Comparison of ENCODE assay signal across 17 mouse cellular contexts in genomic region chr13:78183986-78184385, GRCm38 (mm10). TPM values are rescaled to one million over a fixed set of nuclear protein-coding genes. Genes with fewer than 3 reads are reported as not detected.
DNase-seq lines count a peak whose midpoint lies in the region; ATAC-seq and TF ChIP-seq lines count a peak whose summit lies in the region.
"Had no signal": no experiment of that assay in that cellular context is flagged by ENCODE, and none has a peak within 500 bp of the region (broad histone marks: within the 10 kb centered on the region; RNA-seq: fewer than 3 reads in every experiment).

No protein-coding gene starts in this region.

- no peaks in the 10 kb centered on the region for H3K9me3 ChIP-seq in forebrain, embryonic 15.5 days
- no peaks in the 10 kb centered on the region for H3K9me3 ChIP-seq in midbrain, embryonic 11.5 days (ENCODE audit: control insufficient read depth, low read length)
- no peaks in the 10 kb centered on the region for H3K9me3 ChIP-seq in neural tube, embryonic 15.5 days (replicated peaks)
- H3K9me3 ChIP-seq: embryonic facial prominence, embryonic 13.5 days; limb, embryonic 12.5 days had no signal

- WGBS in forebrain, embryonic 15.5 days, result 7% methylated on average over 5 of the region's 5 CpGs
- WGBS in midbrain, embryonic 11.5 days, result 5% methylated on average over 5 of the region's 5 CpGs
- 31% methylated on average over 5 of the region's 5 CpGs for WGBS in neural tube, embryonic 15.5 days
- WGBS in thymus, adult 2 months, result 12% methylated on average over 5 of the region's 5 CpGs

- peak; percentile 41 for DNase-seq in left cerebral cortex, postnatal 4 days
- no peak for DNase-seq in left cerebral cortex, adult 9 months (ENCODE audit: low spot score in 2 of 2)
- DNase-seq in midbrain, embryonic 11.5 days (ENCODE audit: low spot score, missing footprints), result peak; percentile 95
- DNase-seq in thymus, adult 2 months, result no peak
- DNase-seq in frontal cortex, postnatal 25 days (ENCODE audit: low spot score in 2 of 2), result no peak
- no peak for DNase-seq in cerebellum, postnatal 36 days
- DNase-seq: B cell, adult 2 months; heart, adult 11 months; heart, postnatal 10 days; kidney, adult 2 months; lung, adult 2 months; thymus, adult 18-20 months had no signal

- peak overlapping the region; percentile 5; the same call in 1 of the 2 replicates for H3K4me3 ChIP-seq in forebrain, embryonic 15.5 days
- peak overlapping the region; percentile 6; the same call in 1 of the 2 replicates for H3K4me3 ChIP-seq in midbrain, embryonic 11.5 days (ENCODE audit: low read depth, low read length)
- H3K4me3 ChIP-seq in neural tube, embryonic 15.5 days (replicated peaks), result no peak overlapping the region
- no peak overlapping the region for H3K4me3 ChIP-seq in thymus, adult 2 months (ENCODE audit: control insufficient read depth, insufficient read depth, low read length)
- H3K4me3 ChIP-seq: embryonic facial prominence, embryonic 13.5 days; limb, embryonic 12.5 days had no signal

- peak; percentile 51 for ATAC-seq in forebrain, embryonic 15.5 days (replicated peaks)
- peak; percentile 75 for ATAC-seq in midbrain, embryonic 11.5 days (ENCODE audit: low FRiP score)
- ATAC-seq in neural tube, embryonic 15.5 days (ENCODE audit: low FRiP score), result peak; percentile 49; the same call in 1 of the 2 replicates

- TF ChIP-seq POLR2A in thymus, adult 2 months (IDR thresholded peaks at IDR 0.05; ENCODE audit: control insufficient read depth, extremely low read depth, insufficient read depth, low read length, poor library complexity), result no peak

- peak overlapping the region; percentile 69 for H3K4me2 ChIP-seq in forebrain, embryonic 15.5 days (replicated peaks)
- peak overlapping the region; percentile 64 for H3K4me2 ChIP-seq in midbrain, embryonic 11.5 days
- H3K4me2 ChIP-seq in neural tube, embryonic 15.5 days, result no peak overlapping the region
- H3K4me2 ChIP-seq: limb, embryonic 12.5 days had no signal

- peak overlapping the region; percentile 96 for H3K27ac ChIP-seq in forebrain, embryonic 15.5 days (replicated peaks)
- peak overlapping the region; percentile 86 for H3K27ac ChIP-seq in midbrain, embryonic 11.5 days (ENCODE audit: low read depth, low read length)
- peak overlapping the region; percentile 39; the same call in 1 of the 2 replicates for H3K27ac ChIP-seq in neural tube, embryonic 15.5 days (replicated peaks)
- no peak overlapping the region for H3K27ac ChIP-seq in thymus, adult 2 months (ENCODE audit: control insufficient read depth, insufficient read depth, low read length)
- H3K27ac ChIP-seq: embryonic facial prominence, embryonic 13.5 days; limb, embryonic 12.5 days had no signal

- peaks cover 13% of the 10 kb centered on the region; the same call in 1 of the 2 replicates for H3K27me3 ChIP-seq in forebrain, embryonic 15.5 days
- peaks cover 37% of the 10 kb centered on the region for H3K27me3 ChIP-seq in midbrain, embryonic 11.5 days (ENCODE audit: control insufficient read depth, insufficient read depth, low read length)
- H3K27me3 ChIP-seq in neural tube, embryonic 15.5 days (replicated peaks), result no peaks in the 10 kb centered on the region
- peaks cover 10% of the 10 kb centered on the region for H3K27me3 ChIP-seq in thymus, adult 2 months (ENCODE audit: control insufficient read depth, insufficient read depth, low read length)

- intact Hi-C loops in left cerebral cortex, postnatal 4 days (cut with DNase I), result no loop called here

- no peaks in the 10 kb centered on the region for H3K36me3 ChIP-seq in forebrain, embryonic 15.5 days
- peaks cover 3% of the 10 kb centered on the region; the same call in 1 of the 2 replicates for H3K36me3 ChIP-seq in midbrain, embryonic 11.5 days (ENCODE audit: control insufficient read depth, insufficient read depth, low read length)
- no peaks in the 10 kb centered on the region for H3K36me3 ChIP-seq in neural tube, embryonic 15.5 days
- H3K36me3 ChIP-seq in thymus, adult 2 months (ENCODE audit: control insufficient read depth, insufficient read depth, low read length), result no peaks in the 10 kb centered on the region
- H3K36me3 ChIP-seq: embryonic facial prominence, embryonic 13.5 days; limb, embryonic 12.5 days had no signal

- peak overlapping the region; percentile 34 for H3K9ac ChIP-seq in forebrain, embryonic 15.5 days (replicated peaks)
- H3K9ac ChIP-seq in midbrain, embryonic 11.5 days (ENCODE audit: low read length), result peak overlapping the region; percentile 53
- no peak overlapping the region for H3K9ac ChIP-seq in neural tube, embryonic 15.5 days (replicated peaks)
- H3K9ac ChIP-seq: embryonic facial prominence, embryonic 13.5 days; limb, embryonic 12.5 days had no signal

- H3K4me1 ChIP-seq in forebrain, embryonic 15.5 days, result peaks cover 49% of the 10 kb centered on the region
- H3K4me1 ChIP-seq in midbrain, embryonic 11.5 days (ENCODE audit: control insufficient read depth, insufficient read depth, low read length), result peaks cover 41% of the 10 kb centered on the region
- peaks cover 30% of the 10 kb centered on the region for H3K4me1 ChIP-seq in neural tube, embryonic 15.5 days
- H3K4me1 ChIP-seq in thymus, adult 2 months (replicated peaks; ENCODE audit: control insufficient read depth, insufficient read depth, low read length), result no peaks in the 10 kb centered on the region

- TF ChIP-seq CTCF in thymus, adult 2 months (IDR thresholded peaks at IDR 0.05; ENCODE audit: borderline replicate concordance, control insufficient read depth, extremely low read depth, insufficient read depth, low read length, poor library complexity), result no peak

RNA-seq across cellular contexts. Expression of gene Nr2f1, which starts 15.6 kb away (rescaled TPM):
- 100 to 1,000 TPM; 214 to 215 TPM for total RNA-seq in left cerebral cortex, postnatal 4 days (2021)
- 77.7 and 88.5 TPM in 2 replicates for polyA plus RNA-seq in forebrain, embryonic 15.5 days (2015; fragmentation: Nextera tagmentation; extraction: Ambion mirVana)
- 69.9 and 82.3 TPM in 2 replicates for polyA plus RNA-seq in midbrain, embryonic 11.5 days (2014; fragmentation: Nextera tagmentation; extraction: Ambion mirVana)
- polyA plus RNA-seq in neural tube, embryonic 15.5 days (2015; fragmentation: Nextera tagmentation; extraction: Ambion mirVana), result 30.3 and 37.8 TPM in 2 replicates
- polyA plus RNA-seq in thymus, adult 2 months (2012; rRNA removed), result 9.2 and 11.6 TPM in 2 replicates
- total RNA-seq: megakaryocyte-erythroid progenitor cell, adult 5-6 weeks had no signal

Comparison
In these comparisons a context has a peak if more than half of its experiments do, and no peak if none do; other contexts are left out.
1. DNase-seq: peak in left cerebral cortex, postnatal 4 days (single experiment) and midbrain, embryonic 11.5 days (single experiment); none in left cerebral cortex, adult 9 months (0 of 2), thymus, adult 2 months (single experiment), frontal cortex, postnatal 25 days (0 of 2) and cerebellum, postnatal 36 days (0 of 2).
2. H3K4me3 ChIP-seq: peak in forebrain, embryonic 15.5 days (single experiment) and midbrain, embryonic 11.5 days (single experiment); none in neural tube, embryonic 15.5 days (single experiment) and thymus, adult 2 months (single experiment).
3. Peak in every context shown above with its lines, with median percentiles within 50 percentile points of each other: ATAC-seq.